Mouse (Mus musculus): ENCODE measurements around the gene Pde6d. TPM values are rescaled to one million over a fixed set of nuclear protein-coding genes. Genes with fewer than 3 reads are reported as not detected.
A peak's percentile ranks its signal among the peaks of the same experiment; 100 is the strongest.

Pde6d gene
- polyA plus RNA-seq, 1 experiment from 2014 or later: 88.4 TPM

- H3K27me3 ChIP-seq (ENCODE audit: control insufficient read depth, insufficient read depth, low read length): no peaks in the 10 kb centered on the region
- H3K9ac ChIP-seq (replicated peaks; ENCODE audit: low read length): no peak overlapping the region
- ATAC-seq (replicated peaks; ENCODE audit: insufficient number of reproducible peaks, low FRiP score, low TSS enrichment, low read depth): 0 out of 2 replicates have a peak, but pooled peaks have one; percentile 20
- no peak overlapping the region for H3K27ac ChIP-seq (replicated peaks; ENCODE audit: low read depth, low read length)
- no peak overlapping the region for H3K4me3 ChIP-seq (ENCODE audit: low read depth, low read length)
- no peaks in the 10 kb centered on the region for H3K9me3 ChIP-seq (replicated peaks; ENCODE audit: control insufficient read depth, low read length)
- no peaks in the 10 kb centered on the region for H3K4me1 ChIP-seq (ENCODE audit: control insufficient read depth, insufficient read depth, low read length)
- 59% methylated on average over 9 of the region's 9 CpGs for WGBS
- H3K4me2 ChIP-seq (ENCODE audit: low read depth, low read length): no peak overlapping the region
- DNase-seq (ENCODE audit: low spot score): no peak
- H3K36me3 ChIP-seq (replicated peaks; ENCODE audit: control insufficient read depth, insufficient read depth, low read depth, low read length): no peaks in the 10 kb centered on the region
Measured at GRCm38 (mm10) chr1:86510676-86511441, 71.6 kb downstream of the Pde6d start.

GRCm38 (mm10) chr1:86510266-86510665 is 72.2 kb downstream of the Pde6d start:
- DNase-seq (ENCODE audit: low spot score) (no peak), ATAC-seq (replicated peaks; ENCODE audit: insufficient number of reproducible peaks, low FRiP score, low TSS enrichment, low read depth) (no peak)
- Histone ChIP-seq H3K4me2 (ENCODE audit: low read depth, low read length) (no peak overlapping the region), H3K4me3 (ENCODE audit: low read depth, low read length) (no peak overlapping the region), H3K36me3 (replicated peaks; ENCODE audit: control insufficient read depth, insufficient read depth, low read depth, low read length) (no peaks in the 10 kb centered on the region), H3K4me1 (ENCODE audit: control insufficient read depth, insufficient read depth, low read length) (peaks cover 3% of the 10 kb centered on the region), H3K27ac (replicated peaks; ENCODE audit: low read depth, low read length) (no peak overlapping the region), H3K27me3 (ENCODE audit: control insufficient read depth, insufficient read depth, low read length) (no peaks in the 10 kb centered on the region), H3K9me3 (replicated peaks; ENCODE audit: control insufficient read depth, low read length) (no peaks in the 10 kb centered on the region), H3K9ac (replicated peaks; ENCODE audit: low read length) (no peak overlapping the region)
- WGBS: 81% methylated on average over 1 of the region's 1 CpGs

DNA sequence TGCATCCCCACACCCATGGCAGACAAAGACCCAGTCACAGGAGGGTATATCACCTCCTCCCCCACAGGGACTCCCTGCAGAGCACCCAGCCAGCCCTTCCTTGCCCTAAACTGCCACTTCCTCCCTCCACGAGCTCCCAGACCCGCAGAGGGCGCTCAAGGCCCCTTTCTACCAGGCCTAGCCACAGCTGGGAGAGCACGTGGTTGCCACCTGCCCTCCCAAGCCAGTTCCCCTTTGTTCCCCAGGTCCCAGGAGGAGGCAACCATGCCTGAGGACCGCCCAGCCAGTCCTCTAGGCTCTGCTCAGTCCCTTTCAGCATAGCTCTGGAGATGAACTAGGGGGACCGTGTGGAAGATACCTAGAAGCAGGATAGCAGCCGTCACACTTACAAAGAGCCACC is 73.0 kb downstream of the Pde6d start:
- ATAC-seq (replicated peaks; ENCODE audit: insufficient number of reproducible peaks, low FRiP score, low TSS enrichment, low read depth) (peak; percentile 66), DNase-seq (ENCODE audit: low spot score) (peak; percentile 90)
- H3K4me3 ChIP-seq (ENCODE audit: low read depth, low read length): no peak overlapping the region
- H3K36me3 ChIP-seq (replicated peaks; ENCODE audit: control insufficient read depth, insufficient read depth, low read depth, low read length): no peaks in the 10 kb centered on the region
- H3K4me1 ChIP-seq (ENCODE audit: control insufficient read depth, insufficient read depth, low read length): peaks cover 6% of the 10 kb centered on the region
- 0 out of 2 replicates have a peak overlapping the region, but pooled peaks have one; percentile 52 for H3K27ac ChIP-seq (replicated peaks; ENCODE audit: low read depth, low read length)
- H3K9ac ChIP-seq (replicated peaks; ENCODE audit: low read length): peak overlapping the region; percentile 48
- no peak overlapping the region for H3K4me2 ChIP-seq (ENCODE audit: low read depth, low read length)
- H3K9me3 ChIP-seq (replicated peaks; ENCODE audit: control insufficient read depth, low read length): no peaks in the 10 kb centered on the region
- no peaks in the 10 kb centered on the region for H3K27me3 ChIP-seq (ENCODE audit: control insufficient read depth, insufficient read depth, low read length)
- WGBS: 4% methylated on average over 7 of the region's 7 CpGs

DNA sequence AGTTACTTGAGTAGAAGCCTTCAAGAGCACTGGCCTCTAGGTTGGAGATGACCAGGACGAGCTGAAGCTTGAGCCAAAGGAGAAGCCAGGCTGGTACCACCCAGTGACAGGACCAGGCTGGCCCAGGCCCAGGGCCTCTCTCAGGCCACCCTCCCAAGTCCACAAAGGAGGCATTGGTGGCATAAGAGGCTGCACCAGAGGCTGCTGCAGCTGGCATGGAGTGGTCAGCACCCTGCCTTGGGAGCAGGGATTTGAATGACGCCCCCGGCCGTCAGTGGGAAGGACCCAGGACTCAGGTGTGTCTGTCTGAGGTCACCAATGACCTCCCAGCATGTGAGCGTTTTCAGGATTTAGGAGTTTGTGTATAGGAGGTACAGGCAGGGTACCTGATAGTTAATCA is 74.6 kb downstream of the Pde6d start:
- Histone ChIP-seq H3K27ac (replicated peaks; ENCODE audit: low read depth, low read length) (no peak overlapping the region), H3K4me1 (ENCODE audit: control insufficient read depth, insufficient read depth, low read length) (peaks cover 9% of the 10 kb centered on the region), H3K4me2 (ENCODE audit: low read depth, low read length) (no peak overlapping the region), H3K27me3 (ENCODE audit: control insufficient read depth, insufficient read depth, low read length) (no peaks in the 10 kb centered on the region), H3K4me3 (ENCODE audit: low read depth, low read length) (no peak overlapping the region), H3K9ac (replicated peaks; ENCODE audit: low read length) (no peak overlapping the region), H3K36me3 (replicated peaks; ENCODE audit: control insufficient read depth, insufficient read depth, low read depth, low read length) (no peaks in the 10 kb centered on the region), H3K9me3 (replicated peaks; ENCODE audit: control insufficient read depth, low read length) (no peaks in the 10 kb centered on the region)
- 89% methylated on average over 5 of the region's 5 CpGs for WGBS
- no peak for ATAC-seq (replicated peaks; ENCODE audit: insufficient number of reproducible peaks, low FRiP score, low TSS enrichment, low read depth)
- DNase-seq (ENCODE audit: low spot score): no peak

- Histone ChIP-seq H3K4me3 (ENCODE audit: low read depth, low read length) (no peak overlapping the region), H3K27ac (replicated peaks; ENCODE audit: low read depth, low read length) (no peak overlapping the region), H3K36me3 (replicated peaks; ENCODE audit: control insufficient read depth, insufficient read depth, low read depth, low read length) (no peaks in the 10 kb centered on the region), H3K27me3 (ENCODE audit: control insufficient read depth, insufficient read depth, low read length) (no peaks in the 10 kb centered on the region), H3K4me1 (ENCODE audit: control insufficient read depth, insufficient read depth, low read length) (peaks cover 9% of the 10 kb centered on the region), H3K9ac (replicated peaks; ENCODE audit: low read length) (no peak overlapping the region), H3K9me3 (replicated peaks; ENCODE audit: control insufficient read depth, low read length) (no peaks in the 10 kb centered on the region), H3K4me2 (ENCODE audit: low read depth, low read length) (no peak overlapping the region)
- WGBS: 82% methylated on average over 5 of the region's 5 CpGs
- no peak for DNase-seq (ENCODE audit: low spot score)
- no peak for ATAC-seq (replicated peaks; ENCODE audit: insufficient number of reproducible peaks, low FRiP score, low TSS enrichment, low read depth)
Measured at GRCm38 (mm10) chr1:86506420-86506819, 76.0 kb downstream of the Pde6d start.

DNA sequence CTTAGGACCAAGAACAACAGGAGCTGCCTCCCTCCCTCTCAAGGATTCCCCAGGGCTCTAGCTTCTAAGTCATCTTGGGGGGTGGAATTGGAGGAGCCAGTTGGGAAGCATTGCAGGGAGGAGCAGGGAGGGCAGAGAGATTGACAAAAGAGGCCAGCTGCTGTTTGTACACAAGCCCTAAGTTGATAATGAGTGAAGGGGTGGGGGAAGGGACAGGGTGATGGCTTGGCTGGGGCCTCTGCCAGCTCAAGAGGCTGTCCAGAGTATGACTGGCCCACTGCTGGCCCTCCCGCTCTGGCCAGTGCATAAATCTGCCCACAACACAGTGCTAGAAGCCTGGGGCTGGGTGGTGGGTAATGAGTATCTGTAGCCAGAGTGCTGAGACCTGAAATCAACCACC is 77.0 kb downstream of the Pde6d start:
- Histone ChIP-seq H3K9me3 (replicated peaks; ENCODE audit: control insufficient read depth, low read length) (no peaks in the 10 kb centered on the region), H3K4me1 (ENCODE audit: control insufficient read depth, insufficient read depth, low read length) (peaks cover 9% of the 10 kb centered on the region), H3K27me3 (ENCODE audit: control insufficient read depth, insufficient read depth, low read length) (no peaks in the 10 kb centered on the region), H3K4me3 (ENCODE audit: low read depth, low read length) (no peak overlapping the region), H3K9ac (replicated peaks; ENCODE audit: low read length) (peak overlapping the region; percentile 76; the same call in 1 of the 2 replicates), H3K4me2 (ENCODE audit: low read depth, low read length) (peak overlapping the region; percentile 72; the same call in 1 of the 2 replicates), H3K27ac (replicated peaks; ENCODE audit: low read depth, low read length) (peak overlapping the region; percentile 93), H3K36me3 (replicated peaks; ENCODE audit: control insufficient read depth, insufficient read depth, low read depth, low read length) (no peaks in the 10 kb centered on the region)
- DNase-seq (ENCODE audit: low spot score) (no peak), ATAC-seq (replicated peaks; ENCODE audit: insufficient number of reproducible peaks, low FRiP score, low TSS enrichment, low read depth) (no peak)
- WGBS: 55% methylated on average over 1 of the region's 1 CpGs

GRCm38 (mm10) chr1:86504697-86505421 is 77.6 kb downstream of the Pde6d start:
- WGBS: 17% methylated on average over 19 of the region's 19 CpGs
- Histone ChIP-seq H3K27ac (replicated peaks; ENCODE audit: low read depth, low read length) (peak overlapping the region; percentile 93), H3K4me2 (ENCODE audit: low read depth, low read length) (peak overlapping the region; percentile 72), H3K36me3 (replicated peaks; ENCODE audit: control insufficient read depth, insufficient read depth, low read depth, low read length) (no peaks in the 10 kb centered on the region), H3K9ac (replicated peaks; ENCODE audit: low read length) (peak overlapping the region; percentile 76), H3K27me3 (ENCODE audit: control insufficient read depth, insufficient read depth, low read length) (no peaks in the 10 kb centered on the region), H3K4me1 (ENCODE audit: control insufficient read depth, insufficient read depth, low read length) (peaks cover 9% of the 10 kb centered on the region), H3K9me3 (replicated peaks; ENCODE audit: control insufficient read depth, low read length) (no peaks in the 10 kb centered on the region), H3K4me3 (ENCODE audit: low read depth, low read length) (peak overlapping the region; percentile 37)
- no peak for ATAC-seq (replicated peaks; ENCODE audit: insufficient number of reproducible peaks, low FRiP score, low TSS enrichment, low read depth)
- no peak for DNase-seq (ENCODE audit: low spot score)
